Mouse (Mus musculus): ENCODE measurements around the gene Xrcc2. TPM values are rescaled to one million over a fixed set of nuclear protein-coding genes. Genes with fewer than 3 reads are reported as not detected.
"Not testable (repeated sequence)": the region's sequence is repeated elsewhere in the genome, so short reads cannot be mapped to it uniquely, and the experiment has no call there.

Gene Xrcc2
- polyA plus RNA-seq, 1 experiment from 2014 or later = 10.9 TPM

DNA sequence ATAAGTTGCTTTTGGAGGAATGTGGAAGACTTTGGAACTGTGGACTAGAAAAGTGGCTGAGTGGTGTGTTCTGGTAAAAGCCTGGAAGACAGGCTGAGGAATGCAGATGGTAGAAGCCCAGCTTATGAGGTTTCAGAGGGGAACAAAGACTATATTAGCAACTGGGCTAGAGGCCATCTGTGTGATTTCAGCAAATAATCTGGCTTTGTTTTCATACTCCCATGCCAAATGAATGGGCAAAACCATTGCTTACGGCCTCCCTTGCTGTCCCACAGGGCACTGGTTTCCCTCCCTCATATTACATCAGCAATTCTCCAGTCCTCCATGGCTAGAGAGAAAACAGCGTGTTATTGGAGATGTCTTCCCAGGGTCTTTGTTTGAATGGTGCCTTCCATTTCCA lies 17.4 kb upstream of the Xrcc2 start:
- Histone ChIP-seq H3K9me3 (replicated peaks) (no peaks in the 10 kb centered on the region), H3K27me3 (no peaks in the 10 kb centered on the region), H3K4me1 (no peaks in the 10 kb centered on the region), H3K9ac (no peak overlapping the region), H3K27ac (no peak overlapping the region), H3K4me3 (replicated peaks) (no peak overlapping the region), H3K36me3 (no peaks in the 10 kb centered on the region), H3K4me2 (no peak overlapping the region)
- ATAC-seq (replicated peaks; ENCODE audit: low FRiP score) = no peak
- 79% methylated on average over 2 of the region's 2 CpGs for WGBS

GRCm38 (mm10) chr5:25719390-25719789 lies 13.8 kb upstream of the Xrcc2 start:
- ATAC-seq (replicated peaks; ENCODE audit: low FRiP score) = no peak
- Histone ChIP-seq H3K27me3 (no peaks in the 10 kb centered on the region), H3K9ac (no peak overlapping the region), H3K4me3 (replicated peaks) (no peak overlapping the region), H3K4me1 (no peaks in the 10 kb centered on the region), H3K4me2 (no peak overlapping the region), H3K9me3 (replicated peaks) (no peaks in the 10 kb centered on the region), H3K36me3 (no peaks in the 10 kb centered on the region), H3K27ac (no peak overlapping the region)
- 92% methylated on average over 4 of the region's 4 CpGs for WGBS

- H3K27ac ChIP-seq; H3K4me3 ChIP-seq (replicated peaks); ATAC-seq (replicated peaks; ENCODE audit: low FRiP score); H3K9me3 ChIP-seq (replicated peaks); H3K9ac ChIP-seq; H3K4me2 ChIP-seq; H3K4me1 ChIP-seq; H3K36me3 ChIP-seq; H3K27me3 ChIP-seq: not testable (repeated sequence)
- WGBS = 85% methylated on average over 4 of the region's 4 CpGs
Measured at GRCm38 (mm10) chr5:25713001-25713706, 7.5 kb upstream of the Xrcc2 start.

- Histone ChIP-seq H3K9me3 (replicated peaks) (no peaks in the 10 kb centered on the region), H3K36me3 (peaks cover 22% of the 10 kb centered on the region; the same call in 1 of the 2 replicates), H3K4me3 (replicated peaks) (peak overlapping the region; percentile 91), H3K9ac (peak overlapping the region; percentile 77), H3K4me2 (peak overlapping the region; percentile 80), H3K27ac (peak overlapping the region; percentile 86), H3K4me1 (peaks cover 14% of the 10 kb centered on the region), H3K27me3 (no peaks in the 10 kb centered on the region)
- WGBS = 18% methylated on average over 19 of the region's 19 CpGs
- peak; percentile 47 for ATAC-seq (replicated peaks; ENCODE audit: low FRiP score)
Measured at GRCm38 (mm10) chr5:25704702-25705566, 691 bp downstream of the Xrcc2 start.

DNA sequence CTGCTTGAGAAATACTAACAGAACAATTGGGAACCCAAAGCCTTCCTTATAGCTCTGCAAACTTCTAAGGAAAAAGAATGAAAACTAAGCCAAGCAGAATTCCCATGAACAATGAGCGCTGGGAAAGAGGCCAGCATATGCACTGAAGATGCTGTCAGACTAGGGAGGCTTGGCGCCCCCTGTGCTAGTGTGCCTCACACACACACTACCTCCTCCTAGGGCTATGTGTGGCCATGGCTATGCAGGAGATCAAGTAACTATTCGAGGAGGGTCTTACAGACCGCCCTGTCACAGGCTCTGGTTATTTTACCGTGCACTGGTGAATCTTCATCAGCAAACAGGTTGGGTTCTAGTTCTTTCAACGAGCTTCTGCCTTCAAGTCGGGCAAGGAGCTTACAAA lies 7.7 kb downstream of the Xrcc2 start:
- Histone ChIP-seq H3K27ac (no peak overlapping the region), H3K9ac (no peak overlapping the region), H3K4me3 (replicated peaks) (no peak overlapping the region), H3K36me3 (peaks cover 73% of the 10 kb centered on the region), H3K27me3 (no peaks in the 10 kb centered on the region), H3K9me3 (replicated peaks) (no peaks in the 10 kb centered on the region), H3K4me2 (no peak overlapping the region), H3K4me1 (no peaks in the 10 kb centered on the region)
- WGBS = 86% methylated on average over 7 of the region's 7 CpGs
- no peak for ATAC-seq (replicated peaks; ENCODE audit: low FRiP score)

DNA sequence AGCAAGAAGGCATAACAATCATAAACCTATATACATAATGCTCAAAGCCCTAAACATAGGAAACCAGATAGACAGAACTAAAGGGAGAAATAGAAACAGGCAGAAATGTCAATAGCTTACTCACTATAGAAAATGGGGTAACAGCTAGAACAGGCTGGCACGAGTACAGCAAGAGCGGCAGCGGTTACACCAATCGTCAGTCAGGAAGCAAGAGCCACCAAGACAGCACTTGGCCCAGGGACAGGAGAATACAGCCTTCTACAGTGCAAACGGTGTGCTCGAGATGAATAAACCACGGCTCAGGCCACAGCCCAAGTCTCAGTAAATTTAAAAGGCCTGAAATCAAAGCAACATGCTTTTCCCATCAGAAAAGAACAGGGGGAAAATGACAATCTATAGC lies 9.4 kb downstream of the Xrcc2 start:
- Histone ChIP-seq H3K9me3 (replicated peaks) (no peaks in the 10 kb centered on the region), H3K4me3 (replicated peaks) (no peak overlapping the region), H3K4me2 (no peak overlapping the region), H3K36me3 (peaks cover 76% of the 10 kb centered on the region), H3K4me1 (no peaks in the 10 kb centered on the region), H3K9ac (no peak overlapping the region), H3K27me3 (no peaks in the 10 kb centered on the region), H3K27ac (no peak overlapping the region)
- no peak for ATAC-seq (replicated peaks; ENCODE audit: low FRiP score)
- WGBS = 87% methylated on average over 7 of the region's 7 CpGs

DNA sequence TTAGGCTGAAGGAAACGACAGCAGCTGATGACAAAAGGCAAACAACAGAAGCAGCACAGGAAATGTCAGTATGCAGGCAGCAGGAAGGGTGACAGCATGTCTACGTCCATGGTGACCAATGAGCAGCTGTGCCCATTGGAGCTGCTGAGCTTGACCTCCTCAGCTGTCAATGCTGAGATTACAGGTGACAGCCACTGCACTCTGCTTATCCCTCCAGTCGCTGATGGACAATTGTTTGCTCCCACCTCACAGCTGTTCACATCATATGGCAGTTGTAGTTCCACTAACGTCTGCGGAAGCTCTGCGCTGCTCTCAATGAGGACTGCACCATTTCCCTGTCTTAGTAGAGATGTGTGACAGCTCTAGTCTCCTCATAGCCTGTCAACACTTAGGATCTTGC lies 9.8 kb downstream of the Xrcc2 start:
- ATAC-seq (replicated peaks; ENCODE audit: low FRiP score) = no peak
- H3K27me3 ChIP-seq = no peaks in the 10 kb centered on the region
- H3K4me3 ChIP-seq (replicated peaks) = no peak overlapping the region
- 86% methylated on average over 6 of the region's 6 CpGs for WGBS
- H3K9me3 ChIP-seq (replicated peaks) = no peaks in the 10 kb centered on the region
- H3K27ac ChIP-seq = no peak overlapping the region
- H3K4me2 ChIP-seq = no peak overlapping the region
- peaks cover 78% of the 10 kb centered on the region for H3K36me3 ChIP-seq
- H3K9ac ChIP-seq = no peak overlapping the region
- no peaks in the 10 kb centered on the region for H3K4me1 ChIP-seq

GRCm38 (mm10) chr5:25671696-25672520 lies 33.7 kb downstream of the Xrcc2 start:
- 91% methylated on average over 31 of the region's 31 CpGs for WGBS
- Histone ChIP-seq H3K4me3 (replicated peaks) (no peak overlapping the region), H3K4me1 (no peaks in the 10 kb centered on the region), H3K27ac (no peak overlapping the region), H3K36me3 (no peaks in the 10 kb centered on the region), H3K27me3 (no peaks in the 10 kb centered on the region), H3K9me3 (replicated peaks) (no peaks in the 10 kb centered on the region), H3K9ac (no peak overlapping the region), H3K4me2 (no peak overlapping the region)
- no peak for ATAC-seq (replicated peaks; ENCODE audit: low FRiP score)

- no peaks in the 10 kb centered on the region for H3K9me3 ChIP-seq (replicated peaks)
- H3K4me1 ChIP-seq = no peaks in the 10 kb centered on the region
- no peaks in the 10 kb centered on the region for H3K36me3 ChIP-seq
- no peak overlapping the region for H3K9ac ChIP-seq
- ATAC-seq (replicated peaks; ENCODE audit: low FRiP score) = no peak
- H3K27ac ChIP-seq = no peak overlapping the region
- no peaks in the 10 kb centered on the region for H3K27me3 ChIP-seq
- no peak overlapping the region for H3K4me2 ChIP-seq
- H3K4me3 ChIP-seq (replicated peaks) = no peak overlapping the region
- 71% methylated on average over 3 of the region's 3 CpGs for WGBS
Measured at GRCm38 (mm10) chr5:25671051-25671450, 34.6 kb downstream of the Xrcc2 start.

GRCm38 (mm10) chr5:25668306-25668705 lies 37.3 kb downstream of the Xrcc2 start:
- Histone ChIP-seq H3K9me3 (replicated peaks) (no peaks in the 10 kb centered on the region), H3K27me3 (no peaks in the 10 kb centered on the region), H3K4me3 (replicated peaks) (no peak overlapping the region), H3K27ac (no peak overlapping the region), H3K4me1 (no peaks in the 10 kb centered on the region), H3K36me3 (no peaks in the 10 kb centered on the region), H3K9ac (no peak overlapping the region), H3K4me2 (no peak overlapping the region)
- 81% methylated on average over 9 of the region's 9 CpGs for WGBS
- ATAC-seq (replicated peaks; ENCODE audit: low FRiP score) = no peak

DNA sequence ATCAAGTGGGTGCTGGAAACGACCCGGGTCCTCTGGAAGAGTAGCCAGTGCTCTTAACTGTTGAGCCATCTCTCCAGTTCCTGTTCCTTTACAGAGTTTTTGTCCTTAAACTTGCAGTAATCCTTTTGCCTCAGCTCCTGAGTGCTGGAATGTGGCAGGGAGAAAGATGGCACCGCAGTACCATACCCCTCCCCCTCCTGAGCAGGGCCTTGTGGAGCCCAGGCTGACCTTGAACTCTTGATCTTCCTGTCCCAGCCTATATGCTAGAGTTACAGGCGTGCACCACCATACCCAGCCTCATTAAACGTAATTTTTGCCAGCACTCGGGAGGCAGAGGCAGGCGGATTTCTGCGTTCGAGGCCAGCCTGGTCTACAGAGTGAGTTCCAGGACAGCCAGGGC lies 38.9 kb downstream of the Xrcc2 start:
- Histone ChIP-seq H3K27me3 (no peaks in the 10 kb centered on the region), H3K9me3 (replicated peaks) (no peaks in the 10 kb centered on the region), H3K9ac (no peak overlapping the region), H3K36me3 (no peaks in the 10 kb centered on the region), H3K4me2 (no peak overlapping the region), H3K4me1 (no peaks in the 10 kb centered on the region), H3K27ac (no peak overlapping the region), H3K4me3 (replicated peaks) (no peak overlapping the region)
- 82% methylated on average over 9 of the region's 9 CpGs for WGBS
- ATAC-seq (replicated peaks; ENCODE audit: low FRiP score) = no peak

GRCm38 (mm10) chr5:25666108-25666507 lies 39.5 kb downstream of the Xrcc2 start:
- H3K9ac ChIP-seq = no peak overlapping the region
- ATAC-seq (replicated peaks; ENCODE audit: low FRiP score) = no peak
- H3K36me3 ChIP-seq = no peaks in the 10 kb centered on the region
- H3K4me2 ChIP-seq = no peak overlapping the region
- H3K27me3 ChIP-seq = no peaks in the 10 kb centered on the region
- no peaks in the 10 kb centered on the region for H3K9me3 ChIP-seq (replicated peaks)
- no peak overlapping the region for H3K27ac ChIP-seq
- H3K4me3 ChIP-seq (replicated peaks) = no peak overlapping the region
- 40% methylated on average over 4 of the region's 4 CpGs for WGBS
- H3K4me1 ChIP-seq = no peaks in the 10 kb centered on the region
